Mouse (Mus musculus): ENCODE measurements around the gene Tigd3.
"Not testable (repeated sequence)": the region's sequence is repeated elsewhere in the genome, so short reads cannot be mapped to it uniquely, and the experiment has no call there.

The Tigd3 gene

GRCm38 (mm10) chr19:5921715-5922114, 27.8 kb upstream of the Tigd3 start:
- no peak for DNase-seq

- DNase-seq, result peak in 1 of 2 experiments; percentile 31
These were observed 19.2 kb upstream of the Tigd3 start, which contains the start of gene Dpf2 for GRCm38 (mm10) chr19:5913007-5913719. Dpf2 (minus strand) TSS chr19:5913010.

GRCm38 (mm10) chr19:5912103-5913006, 18.4 kb upstream of the Tigd3 start:
- peak; percentile 99 for DNase-seq

- peak in 1 of 2 experiments; percentile 11 for DNase-seq
These were observed 17.6 kb upstream of the Tigd3 start for GRCm38 (mm10) chr19:5911430-5912102.

- DNase-seq, result peak; percentile 62 to 63
These were observed 16.3 kb upstream of the Tigd3 start for GRCm38 (mm10) chr19:5910221-5910620.

- DNase-seq, result no peak
These were observed 13.3 kb upstream of the Tigd3 start for GRCm38 (mm10) chr19:5907275-5907674.

GRCm38 (mm10) chr19:5893282-5894001, 507 bp downstream of the Tigd3 start:
- DNase-seq, result no peak

GRCm38 (mm10) chr19:5892735-5893134, 1.2 kb downstream of the Tigd3 start:
- DNase-seq, result no peak

GRCm38 (mm10) chr19:5892262-5892661, 1.7 kb downstream of the Tigd3 start:
- DNase-seq, result no peak

GRCm38 (mm10) chr19:5891521-5892258, 2.3 kb downstream of the Tigd3 start:
- DNase-seq, result peak in 1 of 2 experiments; percentile 30

- DNase-seq, result no peak
These were observed 4.7 kb downstream of the Tigd3 start for GRCm38 (mm10) chr19:5889211-5889610.

- DNase-seq, result no peak
These were observed 6.6 kb downstream of the Tigd3 start for GRCm38 (mm10) chr19:5887234-5887815.

GRCm38 (mm10) chr19:5885838-5886237, 8.1 kb downstream of the Tigd3 start:
- peak in 1 of 2 experiments; percentile 57 for DNase-seq

- DNase-seq, result no peak
These were observed 10.0 kb downstream of the Tigd3 start for GRCm38 (mm10) chr19:5883935-5884334.

GRCm38 (mm10) chr19:5882079-5882478, 11.9 kb downstream of the Tigd3 start:
- DNase-seq, result not testable (repeated sequence)

GRCm38 (mm10) chr19:5881155-5881554, 12.8 kb downstream of the Tigd3 start:
- DNase-seq, result no peak

- DNase-seq, result no peak
These were observed 14.2 kb downstream of the Tigd3 start for GRCm38 (mm10) chr19:5879735-5880134.

GRCm38 (mm10) chr19:5878916-5879315, 15.0 kb downstream of the Tigd3 start:
- no peak for DNase-seq

- peak in 1 of 2 experiments; percentile 52 for DNase-seq
These were observed 15.6 kb downstream of the Tigd3 start for GRCm38 (mm10) chr19:5878362-5878722.

GRCm38 (mm10) chr19:5877618-5878361, 16.2 kb downstream of the Tigd3 start, which contains the start of gene Slc25a45:
Slc25a45 (plus strand) TSS chr19:5877808.
- peak; percentile 88 to 89 for DNase-seq

Measured in cerebellum, postnatal 14 days (tissue).